Mouse (Mus musculus) CD4-positive helper T cell, adult 2 months (primary cell): ENCODE measurements at regions not wholly inside any gene's neighbourhood (a gene's known extent, or its start where the extent isn't known, plus 50 kb on each side); places are given as distances from the start of the nearest gene placed in this dataset.
"Not testable (repeated sequence)": the region's sequence is repeated elsewhere in the genome, so short reads cannot be mapped to it uniquely, and the experiment has no call there.

Experiments
- DNase-seq: peaks from one replicate; pipeline ENCODE4 v3.0.0-alpha.2; 2012; ENCODE audit warnings: low read depth, missing footprints, low spot score

DNA sequence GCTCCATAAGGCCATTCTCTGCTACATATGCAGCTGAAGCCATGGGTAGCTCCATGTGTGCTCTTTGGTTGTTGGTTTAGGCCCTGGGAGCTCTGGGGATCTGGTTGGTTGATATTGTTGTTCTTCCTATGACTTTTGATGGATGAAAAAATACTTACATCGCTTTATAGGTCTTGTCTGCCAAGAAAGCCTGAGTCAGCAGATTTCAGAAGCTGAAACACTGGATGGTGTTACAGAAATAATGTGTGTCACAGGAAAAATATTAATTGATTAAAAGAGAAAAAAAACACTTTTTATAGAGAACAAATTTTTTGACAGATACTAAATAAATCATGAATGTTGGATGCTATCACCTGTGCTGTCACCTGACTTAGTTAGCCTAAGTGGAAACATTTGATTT, 52.4 kb upstream of the Plxna2 start:
- no peak for DNase-seq

DNA sequence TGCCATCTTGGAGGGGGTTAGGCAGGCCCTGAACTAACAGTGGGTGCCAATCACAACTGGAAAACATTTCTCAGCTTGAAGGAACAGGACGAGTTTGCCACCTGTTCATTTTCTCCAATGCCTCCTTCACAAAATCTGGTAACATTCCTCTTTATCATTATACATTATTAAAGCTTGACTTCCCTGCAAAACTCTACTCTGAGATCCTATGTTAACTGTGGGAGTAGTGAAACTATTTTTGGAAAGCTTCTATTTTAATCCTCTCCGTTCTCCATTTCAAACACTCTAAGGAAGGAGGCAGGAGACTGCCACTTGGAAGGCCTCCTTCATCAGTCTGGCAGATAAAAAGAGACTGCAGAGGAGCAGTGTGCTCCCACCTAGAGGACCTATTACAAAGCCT, 54.1 kb upstream of the Plxna2 start:
- DNase-seq: no peak

DNA sequence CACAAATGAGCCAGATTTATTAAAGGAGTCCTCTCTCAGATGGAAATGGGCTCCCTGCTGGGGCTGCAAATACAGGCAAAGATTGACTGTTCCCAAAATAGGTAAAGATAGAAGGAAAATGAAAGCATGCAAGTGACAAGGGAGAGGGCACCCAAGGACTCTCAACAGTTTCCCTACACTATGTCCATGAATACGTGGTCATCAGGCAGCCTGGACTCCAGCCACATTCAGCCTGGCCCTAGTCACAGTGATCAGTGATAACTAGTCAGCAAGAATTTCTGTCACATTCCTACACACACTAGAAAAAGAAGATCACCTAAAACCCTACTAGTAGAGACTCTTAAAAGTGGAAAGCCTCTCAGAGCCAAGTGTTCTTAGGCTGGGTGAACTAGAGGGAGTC, 56.9 kb upstream of the Plxna2 start:
- DNase-seq: no peak

DNA sequence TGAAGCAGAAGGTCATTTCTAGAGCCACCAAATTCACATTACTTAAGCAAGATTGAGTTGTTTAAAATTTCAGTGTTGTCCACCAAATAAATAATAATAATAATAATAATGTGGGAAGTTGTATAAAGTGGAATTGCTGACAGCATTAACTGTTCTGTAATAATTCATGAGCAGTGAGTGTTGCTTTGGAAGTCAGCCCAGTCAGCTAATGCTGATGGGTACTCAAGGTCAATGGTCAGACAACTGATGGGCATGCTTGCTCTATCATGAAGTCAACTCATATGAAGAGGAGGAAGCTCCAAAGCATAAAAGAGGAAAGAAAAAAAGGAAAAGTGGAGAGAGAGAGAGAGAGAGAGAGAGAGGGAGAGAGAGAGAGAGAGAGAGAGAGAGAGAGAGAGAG, 69.4 kb upstream of the Plxna2 start:
- no peak for DNase-seq

DNA sequence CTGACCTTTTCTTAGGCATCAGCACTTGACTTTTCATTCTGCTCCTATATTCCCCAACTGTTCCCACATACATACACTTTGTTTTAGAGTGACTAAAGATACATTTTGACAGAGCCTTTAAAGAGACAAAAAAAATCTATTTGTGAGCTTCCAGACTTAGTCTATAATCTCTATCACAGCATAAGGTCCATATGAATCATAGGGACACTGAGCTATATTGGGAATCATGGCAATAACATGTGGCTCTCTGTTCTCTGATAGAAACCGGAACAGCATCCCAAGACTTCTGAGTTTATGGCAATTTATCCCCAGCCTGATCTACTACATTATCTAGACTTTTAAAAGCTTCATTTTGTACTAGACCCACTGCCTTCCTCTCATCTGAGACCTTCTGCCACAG, 69.8 kb upstream of the Plxna2 start:
- DNase-seq: no peak

DNA sequence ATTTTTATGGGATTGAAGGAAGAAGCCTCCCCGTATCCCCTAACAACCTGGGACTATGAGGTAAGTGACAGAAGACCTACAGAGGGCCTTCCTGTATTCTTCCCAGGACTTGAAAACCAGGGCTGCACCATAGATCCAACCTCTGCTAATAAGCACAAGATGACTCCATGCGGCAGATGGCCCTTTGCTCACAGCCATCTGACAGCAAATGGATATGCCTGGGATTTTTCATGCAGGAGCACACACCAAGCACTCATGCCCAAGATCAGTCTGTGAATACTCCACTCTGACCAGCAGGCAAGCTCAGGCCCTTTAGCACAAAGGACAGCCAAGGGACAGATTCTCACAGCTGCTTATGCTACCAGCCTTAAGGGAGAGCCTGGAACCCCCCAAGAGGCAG, 77.1 kb upstream of the Plxna2 start:
- DNase-seq: no peak

DNA sequence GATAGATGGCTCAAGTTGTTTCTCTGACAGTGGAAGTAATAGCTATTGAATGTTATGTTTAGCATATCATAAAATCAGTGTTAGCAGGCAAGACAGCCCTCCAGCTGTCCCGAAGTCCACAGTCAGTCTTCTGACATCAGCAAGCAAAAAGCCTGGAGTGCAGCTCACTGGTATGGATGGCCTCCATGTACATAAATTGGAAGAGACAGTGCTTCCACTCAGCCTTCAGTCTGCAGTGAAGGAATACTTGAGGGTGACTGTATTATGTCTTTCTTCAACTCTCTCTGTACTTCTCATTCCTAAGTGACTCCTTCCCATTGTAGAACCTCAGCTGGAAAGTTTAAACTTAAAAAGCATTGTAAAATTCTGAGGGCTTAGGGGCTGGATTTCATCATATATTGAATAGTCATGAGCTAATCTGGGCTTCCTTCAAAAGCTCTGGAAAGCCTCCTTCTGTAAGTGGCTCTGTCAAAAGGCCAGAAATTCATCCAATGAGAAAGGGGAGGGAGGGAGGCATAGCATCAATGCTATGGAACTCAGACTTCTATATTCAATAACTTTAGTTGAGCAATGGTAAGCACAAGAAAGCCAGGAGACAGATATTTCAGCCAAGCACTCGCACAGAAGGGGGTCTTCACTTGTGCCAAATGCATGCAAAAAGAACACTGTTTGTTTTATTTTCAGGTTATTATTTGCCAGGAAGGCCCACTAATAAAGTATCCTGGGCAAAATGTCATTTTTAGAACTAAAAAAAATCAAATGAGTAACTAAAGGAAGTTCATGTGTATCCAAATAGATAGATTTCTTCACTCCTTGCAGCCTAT, 90.5 kb upstream of the Plxna2 start:
- DNase-seq: no peak

DNA sequence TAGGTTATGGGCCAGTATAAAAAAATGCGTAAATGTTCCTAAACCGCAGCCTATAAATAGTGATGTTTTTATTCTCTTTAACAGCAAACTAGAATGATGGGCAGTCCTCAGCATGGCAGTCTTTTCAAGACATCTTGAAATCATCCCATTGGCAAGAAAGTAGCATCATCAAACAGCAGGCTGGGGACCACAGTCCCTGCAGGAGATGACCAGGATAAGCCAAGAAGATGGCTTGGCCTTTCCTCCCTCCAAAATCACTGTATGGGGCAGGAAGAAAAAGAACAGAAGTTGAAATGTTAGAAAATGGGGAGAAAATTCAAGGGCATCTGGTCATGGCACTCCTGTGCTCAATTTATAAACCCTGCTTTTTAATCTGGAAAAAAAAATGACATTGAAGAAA, 93.0 kb upstream of the Plxna2 start:
- no peak for DNase-seq

DNA sequence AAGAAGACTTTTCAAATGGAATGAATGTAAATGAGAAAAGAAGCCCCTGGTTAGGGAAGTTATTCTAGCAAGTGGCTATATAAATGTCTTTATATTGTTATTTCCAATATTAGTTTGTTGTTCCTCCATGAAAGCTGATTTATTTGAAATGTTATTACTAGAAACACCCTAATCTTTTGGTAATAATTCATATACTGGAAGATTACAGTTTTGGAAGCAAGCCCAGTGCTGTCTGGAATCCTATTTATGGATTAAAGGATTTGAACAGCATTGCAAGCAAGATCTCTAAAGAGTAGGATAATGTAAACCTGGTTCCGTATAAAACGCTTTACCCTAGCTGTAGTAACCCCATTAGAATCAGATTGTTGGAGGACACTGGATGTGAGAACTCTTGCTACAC, 96.8 kb upstream of the Plxna2 start:
- DNase-seq: no peak

DNA sequence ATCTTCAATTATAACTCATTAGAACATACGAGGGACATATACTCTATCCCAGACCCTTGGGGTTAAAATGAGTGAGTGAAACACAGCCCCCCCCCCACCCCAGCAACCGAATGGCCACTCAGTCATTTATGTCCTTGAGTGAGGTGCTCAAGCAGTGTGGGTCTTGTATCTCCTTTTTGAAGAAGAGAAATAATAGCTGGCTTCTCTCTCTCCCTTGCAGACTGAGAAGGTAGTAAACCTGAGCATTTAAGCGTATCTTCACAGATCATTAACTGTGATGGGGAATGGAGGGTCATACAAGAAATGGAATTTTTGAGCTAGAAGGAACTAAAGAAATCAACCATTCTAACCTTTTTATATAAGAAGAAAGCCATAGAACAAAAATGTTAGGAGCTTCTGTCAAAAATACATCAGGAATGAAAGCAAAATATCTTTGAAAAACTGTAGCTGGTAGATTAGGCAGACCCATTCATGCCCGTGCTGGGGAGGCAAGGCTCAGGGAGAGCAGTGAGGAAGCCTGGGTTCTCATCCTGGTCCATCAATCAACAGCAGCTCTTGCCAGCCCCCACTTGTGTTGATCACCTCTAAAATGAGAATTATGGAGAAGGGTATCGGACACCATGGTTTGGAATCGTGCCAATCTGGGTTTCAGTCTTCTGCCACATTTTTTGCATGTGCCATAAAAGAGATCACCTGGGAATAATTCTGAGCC, 98.4 kb upstream of the Plxna2 start:
- DNase-seq: no peak

DNA sequence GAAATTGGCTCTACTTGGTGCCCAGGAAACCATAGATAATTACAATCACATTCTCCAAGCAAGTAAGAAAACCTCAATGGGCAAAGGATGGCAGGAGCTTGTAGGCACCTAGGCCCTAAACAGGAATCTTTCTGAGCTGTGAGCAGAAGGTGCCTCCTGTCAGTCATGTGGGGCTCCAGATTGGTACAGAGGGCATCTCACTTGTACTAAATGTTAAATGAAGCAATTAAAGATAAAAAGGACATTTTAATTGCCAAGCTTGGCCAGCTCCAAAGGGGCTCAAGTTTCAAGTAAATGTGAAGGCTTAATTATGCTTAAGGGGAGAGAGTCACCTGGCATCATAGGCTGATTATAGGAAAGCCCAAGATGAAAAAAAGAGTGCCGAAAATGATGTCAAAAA, 101.9 kb upstream of the Plxna2 start:
- no peak for DNase-seq

DNA sequence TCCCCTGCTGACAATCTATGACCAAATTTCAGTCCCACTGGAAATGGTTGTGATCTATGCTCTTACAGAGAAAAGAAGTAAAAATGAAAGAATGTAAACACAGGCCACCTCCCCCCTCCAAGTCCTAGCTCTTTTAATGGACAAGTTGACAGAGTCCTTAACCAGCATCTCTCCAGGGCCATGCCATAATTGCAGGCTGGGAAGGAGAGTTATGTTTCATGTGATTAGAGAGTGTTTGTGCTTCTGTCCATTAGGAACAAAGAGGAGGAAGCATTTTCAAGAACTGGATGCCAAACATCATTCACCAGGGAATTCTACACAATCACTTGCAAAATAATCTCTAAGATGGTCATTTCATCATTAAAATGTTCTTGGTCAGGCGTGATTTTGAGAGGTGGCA, 109.7 kb upstream of the Plxna2 start:
- DNase-seq: no peak

DNA sequence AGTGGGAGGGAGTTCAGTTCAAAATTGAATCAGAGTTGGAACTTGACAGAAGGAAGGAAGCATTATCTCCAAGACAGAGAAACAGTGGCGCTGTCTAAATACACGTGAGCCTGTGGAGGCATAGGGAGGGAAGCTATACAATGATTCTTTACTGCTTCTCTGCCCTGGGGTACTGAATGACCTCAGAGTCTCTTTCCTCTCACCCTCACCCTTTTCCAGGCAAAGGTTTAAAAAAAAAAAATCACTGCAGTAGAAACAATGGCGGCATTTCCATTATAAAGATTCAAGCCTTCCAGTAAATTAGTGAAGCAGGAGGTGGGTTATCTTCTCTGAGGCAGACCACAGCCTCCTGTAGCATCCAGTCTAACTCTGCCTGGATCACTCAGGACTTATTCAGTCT, 112.2 kb upstream of the Plxna2 start:
- DNase-seq: no peak

DNA sequence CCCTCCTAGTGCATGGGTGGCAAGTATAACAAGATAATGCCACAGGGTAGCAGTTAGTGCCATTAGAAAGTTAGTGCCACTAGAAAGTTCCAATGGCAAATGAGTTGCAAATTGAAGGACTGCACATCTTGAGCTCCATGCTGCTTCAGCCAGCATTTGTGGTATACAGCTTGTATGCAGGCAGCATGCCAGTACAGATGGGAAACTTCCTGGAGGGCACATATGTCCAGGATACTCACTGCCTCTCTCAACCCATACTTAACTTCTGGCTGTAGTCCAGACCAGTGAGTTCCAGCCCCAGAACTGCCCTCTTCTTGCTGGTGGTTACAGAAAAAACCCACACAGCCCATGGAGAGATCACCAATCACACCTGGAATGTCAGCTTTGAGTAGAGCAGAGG, 113.8 kb upstream of the Plxna2 start:
- no peak for DNase-seq

DNA sequence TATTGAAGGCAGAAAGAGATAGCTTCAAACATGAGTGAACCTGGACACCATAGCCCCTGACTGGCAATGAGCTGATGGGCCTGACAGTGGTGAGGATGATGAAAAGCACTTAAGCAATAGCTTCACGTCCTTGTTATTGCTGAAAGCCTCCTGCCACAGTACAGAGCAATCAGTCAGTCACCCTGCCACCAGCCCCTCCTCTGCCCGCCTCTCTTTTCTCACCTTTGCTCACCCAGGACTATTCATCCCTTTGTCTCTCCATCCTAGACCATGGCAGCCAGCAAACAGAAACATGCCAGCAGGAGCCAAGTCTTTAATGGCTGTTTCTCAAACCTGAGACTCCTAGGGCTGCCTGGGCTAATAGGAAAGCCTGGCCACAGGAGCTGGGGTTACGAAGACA, 114.5 kb upstream of the Plxna2 start:
- DNase-seq: no peak

DNA sequence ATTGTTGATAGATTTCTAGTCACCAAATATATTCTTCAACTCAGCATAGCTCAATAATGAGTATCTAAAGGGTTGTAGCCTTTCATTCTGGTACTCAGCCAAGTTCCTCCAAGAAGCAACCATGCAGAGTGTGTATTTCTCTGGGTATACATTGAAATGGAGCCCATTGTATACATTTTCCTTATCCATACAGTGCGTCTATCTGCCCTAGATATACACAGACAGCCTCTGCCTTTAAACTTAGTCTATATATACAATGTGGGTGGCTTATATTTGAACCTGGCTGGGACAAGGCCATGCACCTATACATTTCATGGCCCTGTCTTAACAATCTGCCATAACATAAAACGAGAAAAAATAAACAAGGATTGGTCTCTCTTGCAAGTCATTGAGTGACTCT, 121.6 kb upstream of the Plxna2 start:
- no peak for DNase-seq

DNA sequence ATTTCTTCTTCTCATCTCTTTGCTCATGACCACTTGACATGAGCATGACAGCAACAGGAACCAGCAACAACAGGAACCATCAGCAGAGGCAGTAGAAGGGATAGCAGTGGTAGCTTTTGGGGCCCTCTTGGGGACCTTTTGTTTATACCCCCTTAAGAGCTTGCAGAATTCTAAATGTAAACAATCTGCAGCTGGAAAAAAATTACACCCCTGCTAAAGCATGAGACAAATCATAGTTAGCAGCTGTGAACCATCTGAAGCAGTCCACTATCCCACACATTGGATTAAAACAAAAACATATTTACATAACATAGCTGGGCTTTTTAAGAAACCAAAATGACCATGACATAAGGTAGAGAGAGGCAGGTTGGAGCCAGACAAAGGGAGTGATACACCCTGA, 126.9 kb upstream of the Plxna2 start:
- DNase-seq: no peak

DNA sequence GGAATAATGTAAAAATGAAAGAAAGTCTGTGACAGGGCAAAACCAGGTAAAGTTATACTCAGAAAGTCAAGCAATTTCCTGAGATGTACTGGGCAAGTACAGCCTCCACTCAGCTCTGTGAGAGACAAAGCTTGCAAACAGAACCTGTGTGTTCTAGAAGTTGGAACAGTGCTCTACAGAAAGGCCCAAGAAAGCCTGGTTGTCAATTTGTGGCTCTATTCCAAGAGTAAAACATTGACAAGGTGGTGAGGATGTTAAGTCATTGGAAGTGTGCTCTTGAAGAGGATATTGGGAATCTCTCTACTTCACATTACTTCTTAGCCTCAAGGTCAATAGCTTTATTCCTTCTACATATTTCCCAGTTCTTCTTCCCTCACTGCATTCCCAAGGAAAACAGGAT, 129.9 kb upstream of the Plxna2 start:
- no peak for DNase-seq

DNA sequence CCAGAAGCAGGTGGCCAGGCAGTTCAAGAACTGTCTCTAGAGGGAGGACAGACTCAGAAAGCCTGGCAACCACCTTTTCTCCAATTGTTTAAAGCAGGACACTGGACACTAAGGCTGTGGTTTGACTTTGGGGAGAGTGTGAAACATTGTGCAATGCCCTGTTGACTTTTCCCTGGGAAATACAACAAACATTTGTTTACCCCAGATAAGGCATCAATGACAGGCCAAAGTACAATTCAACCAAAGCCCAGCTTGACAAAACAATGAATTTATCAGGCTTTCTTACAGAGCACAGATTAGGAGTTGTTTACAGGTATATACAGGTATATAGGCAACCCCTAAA, 135.3 kb upstream of the Plxna2 start:
- no peak for DNase-seq

DNA sequence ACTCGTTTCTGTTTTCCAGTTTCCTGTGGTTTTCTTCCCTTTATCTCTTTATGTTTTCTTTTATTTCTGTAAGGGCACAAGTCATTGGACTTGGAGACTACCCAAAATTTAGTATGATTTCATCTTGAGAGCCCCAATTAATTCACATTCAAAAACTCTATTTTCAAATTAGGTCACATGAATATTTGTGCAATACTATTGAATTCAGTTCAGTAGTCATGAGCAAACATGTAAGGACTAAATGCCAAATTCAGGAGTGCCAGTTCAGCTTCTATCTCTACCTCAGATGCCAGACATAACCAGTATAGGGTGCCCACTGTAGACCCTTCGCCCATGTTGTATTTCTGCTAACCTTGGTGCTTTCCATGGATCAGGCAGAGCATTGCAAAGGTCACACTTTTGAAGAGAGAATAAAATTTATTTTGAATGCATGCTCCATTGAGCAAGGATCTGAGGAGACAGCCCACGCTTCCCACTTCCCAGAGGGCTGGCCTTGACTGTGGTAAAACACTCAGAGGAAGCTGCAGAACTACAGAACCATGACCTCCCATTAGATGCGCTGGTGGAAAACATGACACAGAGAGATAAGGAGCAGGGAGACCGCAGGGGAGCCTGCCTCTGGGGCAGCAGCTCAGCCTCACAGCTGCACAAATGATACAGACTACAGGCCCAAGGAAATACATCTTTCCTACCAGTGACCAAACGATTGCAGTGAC, 135.9 kb upstream of the Plxna2 start:
- no peak for DNase-seq

DNA sequence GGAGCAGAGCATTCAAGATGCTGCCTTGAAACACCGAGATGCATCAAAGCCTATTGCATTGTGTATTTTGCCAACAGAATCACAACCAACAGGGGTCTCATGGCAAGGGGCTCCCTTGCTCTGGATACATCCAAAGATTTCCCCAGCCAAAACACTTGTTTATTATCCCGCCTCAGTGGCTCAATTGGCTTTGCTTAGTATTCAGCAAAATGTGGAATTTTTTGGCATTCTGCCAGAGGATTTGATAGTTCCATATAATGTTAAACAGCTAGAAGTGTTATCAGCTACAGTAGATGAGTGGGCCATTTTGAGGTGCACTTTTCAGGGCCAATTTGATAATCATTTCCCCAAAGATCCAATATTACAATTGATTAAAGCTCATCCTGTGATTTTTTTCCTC, 146.7 kb upstream of the Plxna2 start:
- not testable (repeated sequence) for DNase-seq

DNA sequence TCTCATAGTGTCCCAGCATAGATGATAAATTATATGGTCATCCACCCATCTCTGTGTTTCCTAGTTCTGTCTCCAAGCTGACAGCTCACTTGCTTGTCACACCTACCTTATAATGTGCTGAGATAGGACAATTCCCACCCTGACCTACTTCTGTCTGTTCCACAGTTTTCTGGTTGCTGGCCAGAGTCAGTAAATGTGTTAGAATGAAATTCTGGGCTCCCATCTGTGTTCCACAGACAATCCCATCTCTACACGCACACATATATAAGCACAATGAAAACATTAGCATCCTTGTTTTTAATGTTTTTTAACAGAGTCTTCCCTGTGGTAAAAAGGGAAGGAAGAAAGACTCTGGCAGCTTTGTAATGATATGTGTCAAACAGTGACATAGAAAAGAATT, 165.5 kb upstream of the Plxna2 start:
- DNase-seq: no peak

DNA sequence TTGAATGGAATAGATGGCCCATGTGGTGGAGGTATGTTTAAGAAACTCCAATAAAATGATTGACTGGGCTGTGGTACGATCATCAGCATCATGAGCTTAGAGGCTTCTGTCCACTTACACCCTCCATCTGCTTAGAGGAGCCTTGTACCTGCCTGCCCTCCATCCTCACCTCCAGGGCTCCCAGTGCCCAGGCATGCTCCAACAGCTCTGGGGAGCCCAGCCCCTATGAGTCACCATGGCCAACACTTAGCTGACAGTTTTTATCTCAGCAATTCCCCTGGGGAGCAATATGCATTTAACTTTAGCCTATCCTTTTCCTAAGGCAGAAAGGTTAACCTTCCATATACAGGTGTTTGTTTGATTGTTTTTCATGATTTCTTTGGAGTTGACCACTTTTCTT, 174.3 kb upstream of the Plxna2 start:
- DNase-seq: no peak
